Mouse (Mus musculus): Measurements from ENCODE around the gene Hamp2. TPM values are rescaled to one million over a fixed set of nuclear protein-coding genes. Genes with fewer than 3 reads are reported as not detected.
"Not testable (repeated sequence)": the region's sequence is repeated elsewhere in the genome, so short reads cannot be mapped to it uniquely, and the experiment has no call there.

Hamp2 gene
- polyA plus RNA-seq (2015; fragmentation: Nextera tagmentation; extraction: Ambion mirVana) = not detected in 2 replicates

GRCm38 (mm10) chr7:30924581-30924980, at the start of gene Hamp2:
Gene Hamp2 (minus strand): TSS chr7:30924681.
- H3K36me3 ChIP-seq; H3K9me3 ChIP-seq (replicated peaks); H3K27me3 ChIP-seq; H3K9ac ChIP-seq; ATAC-seq (replicated peaks; ENCODE audit: insufficient number of reproducible peaks, insufficient read depth, low FRiP score, low read depth); H3K4me1 ChIP-seq (replicated peaks); H3K4me3 ChIP-seq; H3K27ac ChIP-seq; H3K4me2 ChIP-seq: not testable (repeated sequence)
- WGBS = 72% methylated on average over 2 of the region's 2 CpGs

GRCm38 (mm10) chr7:30973501-30974289, 49.2 kb upstream of the Hamp2 start, which contains the start of gene Fam187b:
Gene Fam187b (plus strand): TSS chr7:30973790.
- peak within 1 kb of the TSS; percentile 49 for H3K9ac ChIP-seq
- H3K36me3 ChIP-seq = no peaks in the 10 kb centered on the region
- H3K27me3 ChIP-seq = peaks cover 22% of the 10 kb centered on the region
- WGBS = under 1% methylated on average over 37 of the region's 37 CpGs
- H3K4me3 ChIP-seq = peak within 1 kb of the TSS; percentile 49
- peak within 1 kb of the TSS; percentile 54 for H3K27ac ChIP-seq
- peaks cover 13% of the 10 kb centered on the region for H3K4me1 ChIP-seq (replicated peaks)
- ATAC-seq (replicated peaks; ENCODE audit: insufficient number of reproducible peaks, insufficient read depth, low FRiP score, low read depth) = peak; percentile 73
- no peaks in the 10 kb centered on the region for H3K9me3 ChIP-seq (replicated peaks)
- H3K4me2 ChIP-seq = peak within 1 kb of the TSS; percentile 80

GRCm38 (mm10) chr7:30973251-30973500, 48.7 kb upstream of the Hamp2 start, which contains the start of gene Lsr:
Gene Lsr (minus strand): TSS chr7:30973464.
- Histone ChIP-seq H3K9me3 (replicated peaks) (no peaks in the 10 kb centered on the region), H3K4me2 (peak within 1 kb of the TSS; percentile 80), H3K4me3 (peak within 1 kb of the TSS; percentile 49), H3K27ac (peak within 1 kb of the TSS; percentile 54), H3K36me3 (no peaks in the 10 kb centered on the region), H3K27me3 (peaks cover 22% of the 10 kb centered on the region), H3K4me1 (replicated peaks) (peaks cover 15% of the 10 kb centered on the region), H3K9ac (peak within 1 kb of the TSS; percentile 49)
- no peak; the same call in 1 of the 2 replicates for ATAC-seq (replicated peaks; ENCODE audit: insufficient number of reproducible peaks, insufficient read depth, low FRiP score, low read depth)
- WGBS = under 1% methylated on average over 19 of the region's 19 CpGs

GRCm38 (mm10) chr7:30972426-30973250, 48.2 kb upstream of the Hamp2 start:
- peaks cover 22% of the 10 kb centered on the region for H3K27me3 ChIP-seq
- 8% methylated on average over 41 of the region's 41 CpGs for WGBS
- H3K4me2 ChIP-seq = peak overlapping the region; percentile 80
- no peaks in the 10 kb centered on the region for H3K9me3 ChIP-seq (replicated peaks)
- 0 out of 2 replicates have a peak, but pooled peaks have one; percentile 21 for ATAC-seq (replicated peaks; ENCODE audit: insufficient number of reproducible peaks, insufficient read depth, low FRiP score, low read depth)
- H3K27ac ChIP-seq = no peak overlapping the region
- H3K4me3 ChIP-seq = peak overlapping the region; percentile 49
- peaks cover 15% of the 10 kb centered on the region for H3K4me1 ChIP-seq (replicated peaks)
- H3K9ac ChIP-seq = peak overlapping the region; percentile 49
- no peaks in the 10 kb centered on the region for H3K36me3 ChIP-seq

DNA sequence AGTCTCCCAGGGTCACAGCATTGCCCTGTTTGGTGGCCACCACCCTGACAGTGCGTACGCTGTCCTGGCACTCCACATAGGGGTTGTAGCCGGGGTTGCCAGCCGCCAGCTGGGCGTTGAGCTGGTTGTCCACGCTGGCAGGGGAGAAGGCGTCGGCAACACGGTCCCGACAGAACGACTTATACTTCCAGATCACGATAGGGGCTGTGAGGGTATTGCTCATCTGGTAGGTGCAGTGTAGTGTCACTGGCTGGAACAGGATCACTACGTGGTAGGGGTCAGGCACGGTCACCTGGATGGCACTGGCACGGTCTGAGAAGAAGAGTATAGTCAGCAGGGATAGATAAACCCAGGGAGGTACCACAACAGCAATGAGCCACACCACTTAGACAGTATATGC, 47.4 kb upstream of the Hamp2 start:
- no peaks in the 10 kb centered on the region for H3K9me3 ChIP-seq (replicated peaks)
- 85% methylated on average over 15 of the region's 15 CpGs for WGBS
- H3K4me2 ChIP-seq = 0 out of 2 replicates have a peak overlapping the region, but pooled peaks have one; percentile 80
- H3K27me3 ChIP-seq = peaks cover 22% of the 10 kb centered on the region
- H3K36me3 ChIP-seq = no peaks in the 10 kb centered on the region
- no peak for ATAC-seq (replicated peaks; ENCODE audit: insufficient number of reproducible peaks, insufficient read depth, low FRiP score, low read depth)
- no peak overlapping the region for H3K9ac ChIP-seq
- H3K27ac ChIP-seq = no peak overlapping the region
- H3K4me1 ChIP-seq (replicated peaks) = peaks cover 15% of the 10 kb centered on the region
- no peak overlapping the region; the same call in 1 of the 2 replicates for H3K4me3 ChIP-seq

DNA sequence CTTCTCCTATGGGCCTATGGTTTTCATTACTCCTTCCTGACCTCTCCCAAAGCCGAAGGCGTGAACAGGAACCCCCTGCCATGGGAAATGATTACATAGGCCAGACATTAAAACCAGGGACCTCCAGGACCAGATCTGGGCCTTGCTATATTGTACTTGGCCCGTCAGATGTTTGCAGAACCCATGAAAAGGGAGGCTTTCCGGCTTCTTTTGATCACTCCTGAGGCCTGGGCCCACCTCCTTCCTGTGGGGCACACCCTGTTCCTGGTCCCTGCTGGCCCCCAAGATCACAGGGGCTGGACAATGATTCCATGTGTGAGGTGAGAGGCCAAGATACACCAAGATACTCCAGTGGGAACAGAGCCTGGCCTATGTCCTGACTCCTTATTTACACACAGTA, 44.7 kb upstream of the Hamp2 start:
- H3K36me3 ChIP-seq = no peaks in the 10 kb centered on the region
- ATAC-seq (replicated peaks; ENCODE audit: insufficient number of reproducible peaks, insufficient read depth, low FRiP score, low read depth) = 0 out of 2 replicates have a peak, but pooled peaks have one; percentile 12
- H3K4me1 ChIP-seq (replicated peaks) = peaks cover 15% of the 10 kb centered on the region
- 68% methylated on average over 4 of the region's 4 CpGs for WGBS
- no peaks in the 10 kb centered on the region for H3K9me3 ChIP-seq (replicated peaks)
- H3K27ac ChIP-seq = no peak overlapping the region
- peaks cover 22% of the 10 kb centered on the region for H3K27me3 ChIP-seq
- no peak overlapping the region for H3K4me3 ChIP-seq
- no peak overlapping the region for H3K9ac ChIP-seq
- H3K4me2 ChIP-seq = no peak overlapping the region

- no peaks in the 10 kb centered on the region for H3K9me3 ChIP-seq (replicated peaks)
- ATAC-seq (replicated peaks; ENCODE audit: insufficient number of reproducible peaks, insufficient read depth, low FRiP score, low read depth) = no peak
- no peaks in the 10 kb centered on the region for H3K36me3 ChIP-seq
- H3K4me3 ChIP-seq = no peak overlapping the region
- H3K4me2 ChIP-seq = no peak overlapping the region
- H3K27ac ChIP-seq = no peak overlapping the region
- H3K27me3 ChIP-seq = peaks cover 21% of the 10 kb centered on the region
- 82% methylated on average over 8 of the region's 8 CpGs for WGBS
- peaks cover 18% of the 10 kb centered on the region for H3K4me1 ChIP-seq (replicated peaks)
- H3K9ac ChIP-seq = no peak overlapping the region
Observed at GRCm38 (mm10) chr7:30968611-30969010, 44.1 kb upstream of the Hamp2 start.

- Histone ChIP-seq H3K36me3 (no peaks in the 10 kb centered on the region), H3K9me3 (replicated peaks) (no peaks in the 10 kb centered on the region), H3K4me3 (no peak overlapping the region), H3K9ac (no peak overlapping the region), H3K4me2 (no peak overlapping the region), H3K4me1 (replicated peaks) (peaks cover 13% of the 10 kb centered on the region), H3K27ac (no peak overlapping the region; the same call in 1 of the 2 replicates), H3K27me3 (peaks cover 2% of the 10 kb centered on the region; the same call in 1 of the 2 replicates)
- WGBS = 78% methylated on average over 3 of the region's 3 CpGs
- ATAC-seq (replicated peaks; ENCODE audit: insufficient number of reproducible peaks, insufficient read depth, low FRiP score, low read depth) = no peak
Observed at GRCm38 (mm10) chr7:30966657-30967056, 42.2 kb upstream of the Hamp2 start.

GRCm38 (mm10) chr7:30965677-30966076, 41.2 kb upstream of the Hamp2 start:
- no peak for ATAC-seq (replicated peaks; ENCODE audit: insufficient number of reproducible peaks, insufficient read depth, low FRiP score, low read depth)
- Histone ChIP-seq H3K27ac (no peak overlapping the region), H3K36me3 (no peaks in the 10 kb centered on the region), H3K27me3 (no peaks in the 10 kb centered on the region), H3K9me3 (replicated peaks) (no peaks in the 10 kb centered on the region), H3K4me3 (no peak overlapping the region), H3K9ac (no peak overlapping the region), H3K4me2 (no peak overlapping the region), H3K4me1 (replicated peaks) (peaks cover 13% of the 10 kb centered on the region)
- WGBS = 87% methylated on average over 14 of the region's 14 CpGs

- 86% methylated on average over 7 of the region's 7 CpGs for WGBS
- no peak overlapping the region for H3K4me2 ChIP-seq
- no peak overlapping the region for H3K4me3 ChIP-seq
- ATAC-seq (replicated peaks; ENCODE audit: insufficient number of reproducible peaks, insufficient read depth, low FRiP score, low read depth) = no peak
- peaks cover 13% of the 10 kb centered on the region for H3K4me1 ChIP-seq (replicated peaks)
- H3K27me3 ChIP-seq = no peaks in the 10 kb centered on the region
- no peaks in the 10 kb centered on the region for H3K36me3 ChIP-seq
- H3K9me3 ChIP-seq (replicated peaks) = no peaks in the 10 kb centered on the region
- no peak overlapping the region for H3K9ac ChIP-seq
- H3K27ac ChIP-seq = no peak overlapping the region
Observed at GRCm38 (mm10) chr7:30964366-30964765, 39.9 kb upstream of the Hamp2 start.

- H3K9ac ChIP-seq = no peak overlapping the region
- H3K27ac ChIP-seq = no peak overlapping the region
- no peaks in the 10 kb centered on the region for H3K27me3 ChIP-seq
- no peak overlapping the region for H3K4me3 ChIP-seq
- ATAC-seq (replicated peaks; ENCODE audit: insufficient number of reproducible peaks, insufficient read depth, low FRiP score, low read depth) = no peak
- WGBS = 88% methylated on average over 5 of the region's 5 CpGs
- H3K36me3 ChIP-seq = no peaks in the 10 kb centered on the region
- H3K9me3 ChIP-seq (replicated peaks) = no peaks in the 10 kb centered on the region
- peaks cover 22% of the 10 kb centered on the region for H3K4me1 ChIP-seq (replicated peaks)
- H3K4me2 ChIP-seq = no peak overlapping the region
Observed at GRCm38 (mm10) chr7:30962862-30963261, 38.4 kb upstream of the Hamp2 start.
